Mouse (Mus musculus) urinary bladder, postnatal 4 days (tissue): ENCODE results near the gene Hc.
A peak's percentile ranks its signal among the peaks of the same experiment; 100 is the strongest.

Experiments used
- DNase-seq, 2 experiments: peaks; one replicate each; pipeline ENCODE4 v3.0.0; 2021 to 2022; ENCODE audit warnings: low spot score in 2 of 2

Gene Hc

GRCm38 (mm10) chr2:35061338-35061737, at the start of gene Hc:
TSS of gene Hc (minus strand) at chr2:35061438.
- no peak for DNase-seq

- no peak for DNase-seq
Measured at GRCm38 (mm10) chr2:35110521-35110920, 49.3 kb upstream of the Hc start.

GRCm38 (mm10) chr2:35109924-35110304, 48.7 kb upstream of the Hc start:
- DNase-seq = no peak

DNA sequence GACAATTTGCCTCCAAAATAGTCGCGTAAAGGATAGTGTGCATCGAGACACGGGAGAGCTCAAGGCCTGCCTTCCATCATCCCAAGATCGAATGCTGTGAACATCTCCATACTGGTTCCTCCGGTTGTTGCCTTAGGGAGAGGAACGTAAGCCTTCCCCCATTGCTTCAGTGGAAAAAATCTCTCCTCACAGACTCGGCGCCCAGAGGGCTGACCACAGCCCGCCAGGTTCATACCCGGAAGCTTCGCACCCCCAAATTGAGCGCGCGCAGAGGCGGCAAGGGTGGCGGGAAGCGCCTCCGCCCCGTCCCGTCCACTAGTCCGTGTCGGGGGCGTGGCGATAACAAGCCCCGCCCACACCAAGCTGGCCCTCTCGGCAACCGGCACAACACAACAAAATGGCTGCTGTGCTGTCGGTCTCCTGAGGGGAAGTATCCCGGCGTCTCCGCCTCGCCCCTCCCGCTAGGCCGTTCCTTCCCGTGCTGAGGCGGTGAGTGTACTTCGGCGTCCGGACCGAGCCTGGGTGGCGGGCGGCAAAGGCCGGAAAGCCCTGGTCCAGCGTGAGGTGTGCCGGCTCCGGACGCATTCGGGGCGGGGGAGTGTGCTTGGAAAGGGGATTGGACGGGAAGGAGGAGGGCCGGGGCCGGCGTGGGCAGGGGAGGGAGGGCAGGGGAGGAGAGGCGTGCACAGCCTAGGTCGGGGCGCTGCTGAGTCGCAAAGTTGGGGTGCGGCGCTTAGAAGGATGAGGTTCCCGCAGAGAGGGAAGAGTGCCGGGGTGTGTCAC, 48.1 kb upstream of the Hc start, which contains the start of gene Cntrl:
Gene Cntrl, plus strand, starts transcription at position 352 of the 783 bp plus-strand sequence.
- DNase-seq = peak; percentile 93 to 96

GRCm38 (mm10) chr2:35108712-35109111, 47.5 kb upstream of the Hc start:
- no peak for DNase-seq

GRCm38 (mm10) chr2:35107984-35108635, 46.9 kb upstream of the Hc start:
- no peak for DNase-seq

GRCm38 (mm10) chr2:35104843-35105242, 43.6 kb upstream of the Hc start:
- no peak for DNase-seq

DNA sequence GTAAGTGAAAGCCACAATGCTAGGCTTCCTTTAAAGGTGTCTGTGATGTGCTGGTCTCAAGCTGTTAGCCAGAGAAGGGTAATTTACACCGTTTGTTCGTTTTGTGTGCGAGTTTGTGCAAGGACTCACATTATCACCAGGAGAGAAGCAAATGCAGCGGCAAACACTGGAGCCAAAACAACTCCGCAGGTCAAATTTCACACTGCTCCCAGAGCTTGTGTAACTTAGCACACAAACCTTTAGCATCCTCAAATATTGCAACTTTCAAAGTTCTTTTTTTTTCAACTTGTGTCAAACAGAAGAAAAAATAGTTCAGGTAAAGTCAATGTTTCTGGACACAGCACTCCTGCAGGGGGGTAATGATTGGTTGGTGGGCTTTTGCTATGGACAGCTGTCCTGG, 42.3 kb upstream of the Hc start:
- no peak for DNase-seq

DNA sequence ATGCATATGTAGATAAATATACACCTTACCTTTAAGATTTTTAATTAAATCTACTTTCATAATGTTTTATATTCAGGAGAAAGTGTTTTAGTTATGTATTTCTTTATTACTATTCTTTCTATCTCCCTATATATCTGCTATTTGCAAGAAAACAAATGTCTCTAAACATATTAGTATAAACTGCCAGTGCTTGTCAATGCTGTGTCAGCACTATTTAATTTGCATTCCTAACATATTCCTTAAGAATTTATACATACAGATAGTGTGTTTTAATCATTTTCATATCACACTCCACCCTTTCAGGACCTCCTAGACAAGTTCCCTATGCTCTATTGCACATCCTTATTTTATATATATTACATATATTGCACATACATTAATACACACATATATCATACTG, 41.5 kb upstream of the Hc start:
- no peak for DNase-seq

- no peak for DNase-seq
Measured at GRCm38 (mm10) chr2:35101443-35101842, 40.2 kb upstream of the Hc start, which contains the start of gene AI182371. TSS of gene AI182371 (minus strand) at chr2:35101543.

DNA sequence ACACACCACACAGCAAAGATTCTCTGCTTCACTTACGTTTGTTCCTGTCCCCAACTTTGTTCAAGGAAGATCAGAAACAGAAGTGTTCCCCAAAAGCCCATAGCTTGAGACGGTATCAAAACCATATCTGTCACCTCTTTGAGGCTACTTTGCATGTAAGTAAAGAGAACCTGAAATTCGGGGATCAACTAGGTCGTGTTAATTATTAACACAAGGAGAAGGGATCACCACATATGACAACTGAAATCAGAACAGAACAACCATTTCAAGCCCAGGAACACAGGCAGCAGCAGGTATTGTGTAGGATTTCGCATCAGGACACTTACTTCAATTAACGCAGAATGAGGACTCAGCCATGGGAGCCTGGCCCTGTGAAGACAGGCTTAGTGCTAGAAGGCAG, 39.3 kb upstream of the Hc start:
- DNase-seq = no peak

- no peak for DNase-seq
Measured at GRCm38 (mm10) chr2:35087418-35087817, 26.2 kb upstream of the Hc start.

- no peak for DNase-seq
Measured at GRCm38 (mm10) chr2:35079166-35079565, 17.9 kb upstream of the Hc start.

DNA sequence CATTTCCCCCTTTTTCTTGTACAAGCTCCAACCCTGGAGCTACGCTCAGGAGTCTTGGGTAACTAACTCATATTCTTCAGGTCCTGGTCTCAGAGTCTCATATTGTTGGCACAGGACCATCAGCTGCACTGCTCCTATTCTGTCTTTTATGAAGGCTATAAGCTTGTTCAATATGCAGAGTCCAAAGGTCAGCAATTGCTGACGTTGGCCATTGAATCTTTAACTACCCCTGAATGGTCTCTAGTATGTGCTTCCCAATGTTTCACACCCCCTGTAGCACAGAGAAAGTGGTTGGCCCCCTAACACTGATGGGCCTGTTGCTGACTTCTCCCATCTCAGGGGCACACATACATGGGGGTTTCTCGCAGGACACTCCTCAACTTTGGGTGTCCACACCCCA, 13.1 kb upstream of the Hc start:
- no peak for DNase-seq

- DNase-seq = no peak
Measured at GRCm38 (mm10) chr2:35072547-35072946, 11.3 kb upstream of the Hc start.

- DNase-seq = no peak
Measured at GRCm38 (mm10) chr2:35070275-35070674, 9.0 kb upstream of the Hc start.

- DNase-seq = no peak
Measured at GRCm38 (mm10) chr2:35069124-35069523, 7.9 kb upstream of the Hc start.

GRCm38 (mm10) chr2:35067117-35067516, 5.9 kb upstream of the Hc start:
- DNase-seq = no peak

DNA sequence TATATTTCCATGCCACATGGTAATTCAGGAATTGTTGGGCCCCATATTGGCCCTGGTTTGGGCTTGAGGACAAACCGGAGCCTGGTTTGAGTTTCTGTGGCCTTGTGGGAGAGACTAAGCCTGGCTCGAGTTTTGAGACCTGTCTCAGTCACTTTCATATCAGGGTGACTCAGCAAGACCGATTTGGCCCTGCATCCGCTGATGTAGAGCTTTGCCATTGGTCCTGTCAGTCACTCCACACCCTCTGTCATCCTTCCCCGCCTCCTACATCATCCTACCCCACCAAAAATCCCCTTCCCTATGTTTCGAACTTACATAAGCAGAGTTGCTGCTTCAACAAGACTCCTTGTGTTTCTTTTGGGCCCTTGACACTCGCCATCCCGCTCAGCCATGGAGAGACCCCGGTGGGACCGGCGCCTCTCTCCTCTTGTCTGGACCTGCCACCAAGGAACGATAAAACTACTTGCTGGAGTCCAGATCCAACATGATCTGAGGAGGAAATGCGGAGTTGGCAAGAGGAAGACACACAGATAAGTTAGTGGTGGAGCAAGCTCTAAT, 5.4 kb upstream of the Hc start:
- DNase-seq = no peak

DNA sequence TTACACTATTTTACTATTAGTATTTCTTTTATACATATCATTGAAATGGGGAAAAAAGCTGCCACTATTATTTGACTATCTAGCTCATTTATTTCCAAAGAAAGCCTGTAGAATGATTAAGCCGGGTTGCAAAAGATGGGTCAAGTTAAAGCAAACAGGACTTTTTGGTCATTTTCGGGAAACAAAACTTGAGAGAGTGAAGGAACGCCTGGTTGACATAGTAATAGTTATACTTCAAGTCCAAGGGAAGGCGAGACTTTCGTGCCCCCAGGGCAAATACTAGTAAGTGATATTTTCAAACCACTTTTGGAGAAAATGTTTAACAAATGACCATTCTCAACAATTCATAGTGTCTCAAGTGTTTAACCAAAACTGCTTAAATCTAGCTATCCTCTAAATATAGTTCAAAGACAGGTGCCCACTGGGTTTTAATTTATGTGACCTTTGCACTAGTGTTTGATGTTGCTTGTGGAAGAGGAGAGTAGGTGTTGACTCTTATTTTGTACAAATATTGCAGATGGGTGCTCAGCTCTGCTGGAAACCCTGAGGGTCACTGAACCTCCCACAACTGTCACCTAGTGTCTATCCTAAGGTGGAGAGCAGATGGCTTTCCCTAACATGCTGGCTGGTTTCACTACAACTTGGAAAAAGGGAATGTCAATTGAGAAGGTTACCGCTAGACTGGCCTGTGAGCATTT, 2.2 kb upstream of the Hc start:
- no peak for DNase-seq

DNA sequence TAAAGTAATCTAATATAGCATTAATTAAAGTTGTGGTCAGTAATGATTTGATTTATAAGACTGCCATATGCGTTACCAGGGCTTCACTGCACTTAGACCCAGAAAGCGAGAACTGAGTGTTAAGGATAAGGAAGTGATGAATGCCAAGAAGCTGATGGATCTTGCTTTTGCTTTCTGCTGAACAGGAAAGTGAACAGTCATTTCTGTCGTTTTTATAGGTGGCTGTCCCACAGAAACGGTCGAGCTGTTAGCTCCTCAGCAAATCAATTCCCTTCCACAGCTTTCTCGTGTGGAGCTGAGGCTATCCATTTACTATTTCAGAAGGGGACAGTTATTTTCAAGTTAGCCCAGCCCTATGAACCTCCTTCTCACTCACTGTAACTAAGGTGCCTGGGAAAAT, 341 bp downstream of the Hc start:
- no peak for DNase-seq

DNA sequence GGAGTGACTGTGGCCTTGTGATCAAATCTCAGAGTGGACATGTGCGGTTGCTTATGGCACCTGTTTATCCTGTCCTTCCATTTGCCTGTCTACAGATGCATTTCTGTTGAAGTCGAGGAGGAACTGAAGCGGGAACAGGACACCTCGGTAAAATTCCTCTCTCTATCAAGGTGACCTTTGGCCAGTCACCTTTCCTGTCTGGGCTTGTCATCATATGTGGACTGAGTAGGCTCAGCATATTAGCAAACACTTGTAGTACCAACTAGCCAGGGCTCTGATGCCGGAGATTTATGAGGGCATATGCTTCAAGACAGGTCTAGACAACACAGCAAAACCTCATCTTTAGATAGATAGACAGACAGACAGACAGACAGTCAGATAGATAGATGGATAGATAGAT, 982 bp downstream of the Hc start:
- no peak for DNase-seq
